Mouse (Mus musculus) c-Kit-negative CD71-positive TER-119-positive erythroid progenitor cells, embryonic 14.5 days (primary cell): ENCODE data around the gene Akap14.

Source experiments
- DNase-seq: peaks from one replicate; pipeline ENCODE4 v3.0.0-alpha.2; 2013; ENCODE audit warnings: low read depth, low spot score

The Akap14 gene

GRCm38 (mm10) chrX:37109526-37110192 is 59.0 kb downstream of the Akap14 start:
- no peak for DNase-seq

- no peak for DNase-seq
Observed at GRCm38 (mm10) chrX:37103826-37104225, 64.8 kb downstream of the Akap14 start.
